Mouse (Mus musculus) liver, embryonic 13.5 days (tissue): ENCODE data around the gene H2-Q2. TPM values are rescaled to one million over a fixed set of nuclear protein-coding genes. Genes with fewer than 3 reads are reported as not detected.
"Not testable (repeated sequence)": the region's sequence is repeated elsewhere in the genome, so short reads cannot be mapped to it uniquely, and the experiment has no call there.

ENCODE experiments used
- ATAC-seq: fragments of 200-750 bp; cut with Nextera tagmentation; 2 replicates; pipeline ENCODE4 v1.8.0; 2017; ENCODE audit warnings: low read depth, mild to moderate bottlenecking, moderate number of reproducible peaks, moderate library complexity
- DNase-seq: peaks from one replicate; pipeline ENCODE4 v3.0.0; 2022
- H3K27ac ChIP-seq: fragments of 300-500 bp; sonication (generic); 2 replicates; pipeline ENCODE4 v1.5.1; 2015; ENCODE audit warnings: moderate library complexity, mild to moderate bottlenecking, inconsistent platforms
- H3K27me3 ChIP-seq: fragments of 300-500 bp; sonication (generic); 2 replicates; pipeline ENCODE4 v1.6.1; 2015; ENCODE audit warnings: mild to moderate bottlenecking, inconsistent platforms
- H3K36me3 ChIP-seq: fragments of 300-500 bp; sonication (generic); 2 replicates; pipeline ENCODE4 v1.6.1; 2015; ENCODE audit warnings: mild to moderate bottlenecking, inconsistent platforms
- H3K4me1 ChIP-seq: fragments of 300-500 bp; sonication (generic); replicated peaks from 2 replicates; pipeline ENCODE4 v1.6.1; 2015; ENCODE audit warnings: inconsistent platforms
- H3K4me2 ChIP-seq: fragments of 300-500 bp; sonication (generic); 2 replicates; pipeline ENCODE4 v1.6.1; 2015; ENCODE audit warnings: inconsistent platforms, mild to moderate bottlenecking, moderate library complexity
- H3K4me3 ChIP-seq: fragments of 300-500 bp; sonication (generic); replicated peaks from 2 replicates; pipeline ENCODE4 v1.5.1; 2015; ENCODE audit warnings: mild to moderate bottlenecking, inconsistent platforms
- H3K9ac ChIP-seq: fragments of 300-500 bp; sonication (generic); 2 replicates; pipeline ENCODE4 v1.6.1; 2015; ENCODE audit warnings: mild to moderate bottlenecking, inconsistent platforms
- H3K9me3 ChIP-seq: fragments of 300-500 bp; sonication (generic); replicated peaks from 2 replicates; pipeline ENCODE4 v1.6.1; 2016; ENCODE audit warnings: inconsistent platforms
- whole genome bisulfite sequencing: fragments of 180-500 bp; shearing (Covaris S2); methylation state at CpG from one replicate; pipeline ENCODE4 v1.1.7; 2015; ENCODE audit not compliant: insufficient replicate concordance; 5-methylcytosine and 5-hydroxymethylcytosine counted together
- polyA plus RNA-seq: library from polyadenylated mRNA; unstranded; fragments of >200 nt; fragmentation: Nextera tagmentation; extraction: Ambion mirVana; gene quantifications from 2 replicates; pipeline ENCODE4 v1.2.1, GENCODE M21; 2015

H2-Q2 gene
- 0.68 and 0.90 TPM in 2 replicates for polyA plus RNA-seq

- H3K4me1 ChIP-seq: 0 out of 2 replicates have a peak, but pooled peaks cover 4% of the 10 kb centered on the region
- no peak for DNase-seq
- no peaks in the 10 kb centered on the region for H3K36me3 ChIP-seq
- H3K27ac ChIP-seq: no peak within 1 kb of the TSS
- peak within 1 kb of the TSS; percentile 46 for H3K4me3 ChIP-seq
- 1% methylated on average over 40 of the region's 40 CpGs for WGBS
- peak within 1 kb of the TSS; percentile 60 for H3K4me2 ChIP-seq
- ATAC-seq: no peak
- no peaks in the 10 kb centered on the region for H3K9me3 ChIP-seq
- peak within 1 kb of the TSS; percentile 13; the same call in 1 of the 2 replicates for H3K9ac ChIP-seq
- H3K27me3 ChIP-seq: peaks cover 60% of the 10 kb centered on the region
These were observed at the start of gene H2-Q2 for GRCm38 (mm10) chr17:35342071-35342671. Gene H2-Q2, plus strand, starts transcription at chr17:35342242.

- H3K9me3 ChIP-seq, H3K4me2 ChIP-seq, ATAC-seq, H3K36me3 ChIP-seq, H3K27me3 ChIP-seq, H3K4me3 ChIP-seq, H3K27ac ChIP-seq, H3K9ac ChIP-seq, H3K4me1 ChIP-seq: not testable (repeated sequence)
- DNase-seq: peak; percentile 17
- WGBS: 3% methylated on average over 5 of the region's 5 CpGs
These were observed 46.2 kb upstream of the H2-Q2 start for GRCm38 (mm10) chr17:35295796-35296195.

- not testable (repeated sequence) for H3K9me3 ChIP-seq, H3K27ac ChIP-seq, DNase-seq, H3K4me3 ChIP-seq, H3K4me2 ChIP-seq, H3K9ac ChIP-seq, H3K36me3 ChIP-seq, H3K27me3 ChIP-seq, ATAC-seq, H3K4me1 ChIP-seq
- WGBS: 65% methylated on average over 7 of the region's 7 CpGs
These were observed 41.6 kb upstream of the H2-Q2 start for GRCm38 (mm10) chr17:35300261-35300945.

GRCm38 (mm10) chr17:35301645-35302258 is 40.3 kb upstream of the H2-Q2 start:
- 17% methylated on average over 13 of the region's 13 CpGs for WGBS
- H3K4me3 ChIP-seq: no peak overlapping the region
- peak; percentile 54 for DNase-seq
- no peak overlapping the region for H3K9ac ChIP-seq
- peak; percentile 28; the same call in 1 of the 2 replicates for ATAC-seq
- 0 out of 2 replicates have a peak overlapping the region, but pooled peaks have one; percentile 26 for H3K4me2 ChIP-seq
- no peaks in the 10 kb centered on the region; the same call in 1 of the 2 replicates for H3K4me1 ChIP-seq
- peaks cover 2% of the 10 kb centered on the region; the same call in 1 of the 2 replicates for H3K9me3 ChIP-seq
- H3K27me3 ChIP-seq: no peaks in the 10 kb centered on the region
- H3K36me3 ChIP-seq: no peaks in the 10 kb centered on the region
- H3K27ac ChIP-seq: no peak overlapping the region

GRCm38 (mm10) chr17:35303271-35303670 is 38.8 kb upstream of the H2-Q2 start:
- no peaks in the 10 kb centered on the region; the same call in 1 of the 2 replicates for H3K4me1 ChIP-seq
- no peak overlapping the region for H3K4me2 ChIP-seq
- H3K9ac ChIP-seq: no peak overlapping the region
- no peak overlapping the region for H3K27ac ChIP-seq
- DNase-seq (no peak), ATAC-seq (no peak)
- 0 out of 2 replicates have a peak, but pooled peaks cover 6% of the 10 kb centered on the region for H3K27me3 ChIP-seq
- 55% methylated on average over 2 of the region's 2 CpGs for WGBS
- no peaks in the 10 kb centered on the region for H3K36me3 ChIP-seq
- peaks cover 2% of the 10 kb centered on the region; the same call in 1 of the 2 replicates for H3K9me3 ChIP-seq
- H3K4me3 ChIP-seq: no peak overlapping the region

GRCm38 (mm10) chr17:35303756-35304350 is 38.2 kb upstream of the H2-Q2 start:
- ATAC-seq (peak; percentile 59), DNase-seq (no peak)

GRCm38 (mm10) chr17:35304478-35304877 is 37.6 kb upstream of the H2-Q2 start:
- H3K36me3 ChIP-seq: no peaks in the 10 kb centered on the region
- no peaks in the 10 kb centered on the region; the same call in 1 of the 2 replicates for H3K4me1 ChIP-seq
- H3K4me3 ChIP-seq: no peak overlapping the region
- 39% methylated on average over 6 of the region's 6 CpGs for WGBS
- ATAC-seq: no peak
- no peak overlapping the region for H3K4me2 ChIP-seq
- no peak overlapping the region for H3K27ac ChIP-seq
- peaks cover 11% of the 10 kb centered on the region; the same call in 1 of the 2 replicates for H3K27me3 ChIP-seq
- no peak overlapping the region for H3K9ac ChIP-seq
- peaks cover 2% of the 10 kb centered on the region; the same call in 1 of the 2 replicates for H3K9me3 ChIP-seq
- no peak for DNase-seq

More at GRCm38 (mm10) chr17:35303756-35304350, 38.2 kb upstream of the H2-Q2 start:
- Histone ChIP-seq H3K9ac (no peak overlapping the region), H3K4me2 (no peak overlapping the region), H3K4me3 (no peak overlapping the region), H3K36me3 (no peaks in the 10 kb centered on the region), H3K4me1 (no peaks in the 10 kb centered on the region; the same call in 1 of the 2 replicates), H3K27me3 (peaks cover 8% of the 10 kb centered on the region; the same call in 1 of the 2 replicates), H3K27ac (no peak overlapping the region), H3K9me3 (peaks cover 2% of the 10 kb centered on the region; the same call in 1 of the 2 replicates)
- 67% methylated on average over 10 of the region's 10 CpGs for WGBS

GRCm38 (mm10) chr17:35304921-35305320 is 37.1 kb upstream of the H2-Q2 start:
- DNase-seq, ATAC-seq, H3K27ac ChIP-seq, H3K36me3 ChIP-seq, H3K4me1 ChIP-seq, H3K9me3 ChIP-seq, H3K4me3 ChIP-seq, H3K4me2 ChIP-seq, H3K9ac ChIP-seq: not testable (repeated sequence)
- 56% methylated on average over 8 of the region's 8 CpGs for WGBS
- peaks cover 11% of the 10 kb centered on the region; the same call in 1 of the 2 replicates for H3K27me3 ChIP-seq

- H3K27ac ChIP-seq: no peak overlapping the region
- H3K27me3 ChIP-seq: peaks cover 42% of the 10 kb centered on the region
- ATAC-seq (no peak), DNase-seq (no peak)
- H3K9ac ChIP-seq: no peak overlapping the region
- no peaks in the 10 kb centered on the region for H3K9me3 ChIP-seq
- no peaks in the 10 kb centered on the region; the same call in 1 of the 2 replicates for H3K4me1 ChIP-seq
- no peak overlapping the region for H3K4me2 ChIP-seq
- no peak overlapping the region for H3K4me3 ChIP-seq
- H3K36me3 ChIP-seq: no peaks in the 10 kb centered on the region
These were observed 23.4 kb upstream of the H2-Q2 start for GRCm38 (mm10) chr17:35318671-35319070.

GRCm38 (mm10) chr17:35320327-35321081 is 21.5 kb upstream of the H2-Q2 start, which contains the start of gene H2-Q1:
Gene H2-Q1, plus strand, starts transcription at chr17:35320405.
- no peak for DNase-seq

More at GRCm38 (mm10) chr17:35320327-35321081, 21.5 kb upstream of the H2-Q2 start, which contains the start of gene H2-Q1:
- Histone ChIP-seq H3K36me3 (no peaks in the 10 kb centered on the region), H3K9ac (no peak within 1 kb of the TSS), H3K9me3 (no peaks in the 10 kb centered on the region), H3K27me3 (peaks cover 42% of the 10 kb centered on the region), H3K4me1 (no peaks in the 10 kb centered on the region; the same call in 1 of the 2 replicates), H3K4me2 (peak within 1 kb of the TSS; percentile 58), H3K4me3 (peak within 1 kb of the TSS; percentile 28), H3K27ac (no peak within 1 kb of the TSS)
- 2% methylated on average over 55 of the region's 55 CpGs for WGBS
- ATAC-seq: no peak
